Mouse (Mus musculus): Measurements from ENCODE around the gene Gm37240.

DNA sequence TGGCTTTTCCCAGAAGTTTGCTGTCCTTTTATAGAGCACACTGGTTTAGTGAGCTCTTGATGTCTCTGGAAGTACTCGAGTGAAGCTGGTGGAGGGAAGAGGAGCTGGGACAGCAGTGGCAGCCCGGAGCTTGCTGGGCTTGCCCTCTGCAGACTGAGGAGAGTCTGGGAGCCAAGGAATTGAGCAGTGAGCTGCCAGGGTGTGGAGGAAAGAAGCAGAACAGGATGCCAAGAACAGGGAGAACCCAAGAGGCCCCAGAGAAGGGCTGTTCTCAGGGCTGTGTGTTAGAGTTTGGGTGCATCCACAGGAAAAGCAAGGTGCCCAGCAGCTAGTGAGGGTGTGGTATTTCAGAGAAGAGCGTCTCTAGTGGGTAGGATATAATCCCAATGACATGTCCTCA is 245.6 kb downstream of the Gm37240 start:
- TF ChIP-seq CTCF (IDR thresholded peaks at IDR 0.05; ENCODE audit: low read depth, low read length) (no peak), GATA1 (IDR thresholded peaks at IDR 0.05; ENCODE audit: borderline replicate concordance, low read length) (no peak)
